Mouse (Mus musculus): Measurements from ENCODE around the gene BC028528.
"Not testable (repeated sequence)": the region's sequence is repeated elsewhere in the genome, so short reads cannot be mapped to it uniquely, and the experiment has no call there.

The BC028528 gene

DNA sequence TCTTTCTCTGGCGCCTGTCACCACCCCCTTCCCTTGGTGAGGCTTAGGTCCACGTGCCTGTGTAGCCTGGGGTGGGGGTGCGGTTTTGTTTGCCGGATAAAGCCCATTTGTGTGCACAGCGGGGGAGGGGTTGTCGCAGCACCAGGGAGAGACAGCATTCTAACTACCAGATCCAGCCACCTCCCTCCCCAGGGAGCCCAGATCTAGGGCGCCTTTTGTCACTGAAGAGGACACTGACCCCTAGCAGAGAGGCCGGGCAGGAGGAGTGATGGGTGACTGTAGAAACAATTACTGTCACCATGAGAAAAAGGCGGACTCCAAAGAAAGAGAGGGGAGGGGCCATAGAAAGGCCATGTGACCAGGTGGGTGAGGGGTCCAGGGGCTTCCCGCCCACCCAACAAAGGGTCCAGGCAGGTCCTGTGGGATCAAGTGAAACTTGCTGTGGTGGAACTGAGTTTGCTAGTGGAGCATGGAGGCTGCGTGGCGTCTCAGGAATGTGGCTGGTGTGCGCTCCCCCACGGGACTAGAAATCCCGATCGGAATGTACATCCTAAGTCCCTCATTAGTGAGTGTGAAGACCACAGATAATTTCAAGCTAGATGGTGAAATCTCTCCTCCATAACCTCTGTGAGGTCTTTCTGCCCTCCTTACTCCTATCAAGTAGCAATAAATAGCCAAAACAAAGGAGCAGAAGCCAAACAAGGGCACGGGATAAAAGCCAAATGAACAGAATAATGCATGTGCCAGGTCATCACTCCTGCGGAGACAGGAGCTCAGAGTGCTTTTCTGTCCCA lies 13.5 kb upstream of the BC028528 start:
- peak; percentile 76 for DNase-seq (ENCODE audit: low read depth, low spot score)

DNA sequence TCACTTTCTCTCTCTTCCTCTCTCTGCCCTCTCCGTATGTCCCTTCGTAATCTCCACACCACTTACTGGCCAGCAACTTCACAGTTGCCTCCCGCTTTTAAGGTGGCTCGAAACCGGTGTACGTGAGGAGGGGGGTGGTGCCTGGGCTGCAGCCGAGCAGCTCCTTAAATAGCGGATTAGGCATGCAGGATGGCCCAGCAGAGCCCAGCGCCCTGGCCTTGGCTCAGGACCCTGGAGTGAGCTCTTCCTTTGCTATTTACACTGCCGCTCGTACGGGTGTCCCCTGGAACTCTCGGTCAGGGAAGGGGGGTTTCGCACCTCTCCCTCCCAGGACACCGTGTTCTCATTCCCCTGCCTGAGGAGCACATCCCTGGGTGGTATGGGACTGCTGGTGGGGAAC lies 12.8 kb upstream of the BC028528 start, which contains the start of gene Car14:
TSS of gene Car14 (minus strand) at position 124 of the 400 bp plus-strand sequence.
- peak; percentile 49 for DNase-seq (ENCODE audit: low read depth, low spot score)

DNA sequence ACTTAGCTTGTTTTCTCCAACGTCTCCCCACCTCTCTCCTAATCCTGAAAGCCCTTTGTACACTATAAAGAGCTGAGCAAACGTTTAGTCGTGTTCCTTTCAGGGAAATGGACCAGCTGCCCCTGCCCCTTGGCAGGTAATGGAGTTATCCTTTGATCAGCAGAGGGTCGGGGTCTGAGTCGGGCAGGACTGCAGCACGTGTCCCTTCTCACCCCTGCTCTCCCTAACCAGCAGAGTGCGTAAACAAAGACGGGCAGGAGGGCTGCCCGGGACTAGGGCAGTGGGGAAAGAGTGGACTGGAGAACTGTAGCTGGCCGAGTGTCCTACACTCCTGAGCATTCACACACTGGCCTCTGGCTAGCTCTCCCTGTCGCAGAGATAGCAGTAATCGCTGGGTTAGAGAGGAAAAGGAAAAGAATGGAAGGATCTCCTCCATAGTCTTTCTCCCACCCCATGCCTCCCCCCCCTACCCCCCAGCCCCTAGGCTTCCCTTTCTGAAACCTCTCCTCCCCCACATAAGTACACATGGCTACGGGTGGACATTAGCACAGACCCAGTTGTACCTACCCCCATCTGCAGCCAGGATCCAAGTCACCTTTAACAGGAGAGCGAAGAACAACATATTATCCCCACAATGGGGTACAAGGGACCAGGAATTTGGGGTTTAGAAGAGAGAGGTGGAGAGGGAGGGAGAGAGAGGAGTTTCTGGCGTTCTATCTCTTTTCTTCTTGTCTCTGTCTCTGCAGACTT lies 12.1 kb upstream of the BC028528 start:
- peak; percentile 39 for DNase-seq (ENCODE audit: low read depth, low spot score)

DNA sequence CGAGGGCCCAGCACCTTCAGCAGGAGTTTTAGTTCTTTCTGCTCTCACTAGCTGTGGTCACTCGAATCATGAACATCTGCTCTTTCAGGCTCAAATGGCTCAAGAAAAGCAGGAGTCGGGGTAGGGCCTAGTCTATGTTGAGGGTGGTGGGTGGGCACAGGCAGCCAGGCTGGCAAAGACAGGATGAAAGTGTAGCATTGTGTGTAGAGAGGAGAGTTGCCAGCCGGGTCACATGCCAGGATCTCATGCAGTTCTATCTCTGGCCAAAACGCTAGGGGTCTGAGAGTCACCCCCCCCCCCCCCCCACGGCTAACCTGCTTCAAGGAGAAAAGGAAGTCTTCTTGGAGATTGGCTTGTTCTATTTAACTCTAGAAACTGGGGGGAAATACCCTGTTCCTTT lies 10.8 kb upstream of the BC028528 start:
- no peak for DNase-seq (ENCODE audit: low read depth, low spot score)

DNA sequence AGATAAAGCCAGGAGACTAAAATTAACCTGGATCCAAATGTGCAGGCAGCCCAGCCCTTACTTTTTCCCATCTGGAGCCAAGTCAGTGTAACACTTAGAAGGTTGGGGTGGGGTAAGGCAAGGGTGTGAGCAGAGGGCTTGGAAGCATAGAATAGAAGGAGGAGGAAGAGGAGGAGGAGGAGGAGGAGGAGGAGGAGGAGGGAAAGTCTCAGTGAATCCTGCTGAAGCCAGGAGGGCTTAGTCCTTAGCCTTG lies 10.5 kb upstream of the BC028528 start:
- DNase-seq (ENCODE audit: low read depth, low spot score): no peak

DNA sequence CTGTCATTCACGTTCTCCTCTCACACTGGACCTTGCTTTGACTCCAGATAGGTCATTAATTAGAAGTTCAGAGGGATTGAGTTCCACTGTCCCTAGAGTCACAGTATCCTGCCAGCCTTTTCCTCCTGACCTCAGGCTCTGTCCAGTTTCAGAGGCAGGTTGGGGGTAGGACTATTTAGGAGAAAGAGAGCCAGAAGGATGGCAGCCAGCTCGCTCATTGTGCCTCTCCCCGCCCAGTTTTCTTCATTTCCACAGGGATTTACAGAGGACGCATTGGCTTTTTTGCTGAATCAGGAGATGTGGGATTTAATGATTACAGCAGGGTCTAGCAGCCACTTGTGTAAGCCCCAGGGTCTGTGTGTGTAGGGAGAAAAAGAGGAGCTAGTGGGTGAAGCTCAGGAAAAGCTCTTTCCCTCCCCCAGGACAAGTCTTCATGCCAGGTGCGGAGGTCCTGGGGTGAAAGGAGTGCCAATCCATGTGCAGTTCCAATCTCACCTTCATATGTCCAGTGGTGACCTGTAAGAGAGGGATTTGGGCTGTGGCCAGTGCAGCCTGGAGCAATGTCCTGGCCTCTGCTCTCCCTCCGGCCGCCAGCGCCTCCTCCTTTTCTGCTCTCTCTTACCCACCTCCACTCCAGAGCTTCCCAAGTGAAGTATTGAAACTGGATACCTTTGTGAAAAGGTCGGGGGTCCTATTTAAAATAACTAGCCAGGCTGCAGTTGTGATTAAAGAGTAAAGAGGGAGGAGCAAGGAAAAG lies 10.0 kb upstream of the BC028528 start:
- no peak for DNase-seq (ENCODE audit: low read depth, low spot score)

DNA sequence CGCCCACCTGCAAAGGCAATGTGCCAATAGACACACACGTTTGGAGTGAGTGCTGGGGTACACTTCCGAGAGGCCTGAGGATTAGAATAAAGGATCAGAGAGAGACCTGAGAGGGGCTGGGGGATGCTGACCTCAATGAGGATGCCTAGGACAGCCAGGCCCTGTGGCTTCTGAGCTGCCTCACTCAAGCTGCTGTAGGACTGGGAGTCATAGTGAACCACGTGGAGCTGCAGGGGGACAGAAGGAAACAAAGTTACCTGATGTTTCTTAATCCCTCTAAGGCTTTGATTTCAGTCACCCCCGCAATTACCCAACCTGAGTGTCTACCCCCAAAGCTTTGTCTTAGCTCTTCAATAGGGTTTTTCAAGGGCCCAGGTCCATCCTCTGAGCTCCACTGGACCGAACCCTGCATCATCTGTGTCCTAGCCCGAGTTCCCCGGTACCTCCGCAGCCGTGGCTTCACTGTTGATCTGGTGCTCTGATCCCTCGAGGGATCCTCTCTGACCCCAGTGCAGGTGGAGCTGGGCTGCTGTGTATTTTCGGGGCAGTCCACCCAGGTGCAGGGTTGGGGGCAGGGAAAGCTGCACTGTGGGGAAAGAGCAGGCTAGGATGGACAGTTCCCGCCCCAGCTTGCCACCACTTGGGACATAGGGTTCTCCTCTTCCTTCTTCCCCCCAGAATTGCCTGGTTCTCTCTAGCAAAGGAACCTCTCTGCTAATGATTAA lies 8.2 kb upstream of the BC028528 start:
- DNase-seq (ENCODE audit: low read depth, low spot score): no peak

DNA sequence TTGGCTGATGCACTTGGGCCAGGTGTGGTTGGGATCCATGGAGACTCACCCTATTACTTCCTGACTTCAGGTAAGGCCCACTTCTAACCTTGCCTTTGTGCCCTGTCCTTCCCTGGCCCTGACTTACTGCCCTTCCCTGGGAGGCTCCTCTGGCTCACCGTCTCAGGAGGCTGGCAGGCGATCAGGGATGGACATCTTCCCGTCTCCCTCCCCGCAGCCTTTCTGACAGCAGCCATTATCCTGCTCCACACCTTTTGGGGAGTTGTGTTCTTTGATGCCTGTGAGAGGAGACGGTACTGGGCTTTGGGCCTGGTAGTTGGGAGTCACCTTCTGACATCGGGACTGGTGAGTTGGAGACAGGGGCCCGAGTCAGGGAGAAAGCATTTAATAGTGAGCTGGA lies 3.7 kb upstream of the BC028528 start:
- not testable (repeated sequence) for DNase-seq (ENCODE audit: low read depth, low spot score)

DNA sequence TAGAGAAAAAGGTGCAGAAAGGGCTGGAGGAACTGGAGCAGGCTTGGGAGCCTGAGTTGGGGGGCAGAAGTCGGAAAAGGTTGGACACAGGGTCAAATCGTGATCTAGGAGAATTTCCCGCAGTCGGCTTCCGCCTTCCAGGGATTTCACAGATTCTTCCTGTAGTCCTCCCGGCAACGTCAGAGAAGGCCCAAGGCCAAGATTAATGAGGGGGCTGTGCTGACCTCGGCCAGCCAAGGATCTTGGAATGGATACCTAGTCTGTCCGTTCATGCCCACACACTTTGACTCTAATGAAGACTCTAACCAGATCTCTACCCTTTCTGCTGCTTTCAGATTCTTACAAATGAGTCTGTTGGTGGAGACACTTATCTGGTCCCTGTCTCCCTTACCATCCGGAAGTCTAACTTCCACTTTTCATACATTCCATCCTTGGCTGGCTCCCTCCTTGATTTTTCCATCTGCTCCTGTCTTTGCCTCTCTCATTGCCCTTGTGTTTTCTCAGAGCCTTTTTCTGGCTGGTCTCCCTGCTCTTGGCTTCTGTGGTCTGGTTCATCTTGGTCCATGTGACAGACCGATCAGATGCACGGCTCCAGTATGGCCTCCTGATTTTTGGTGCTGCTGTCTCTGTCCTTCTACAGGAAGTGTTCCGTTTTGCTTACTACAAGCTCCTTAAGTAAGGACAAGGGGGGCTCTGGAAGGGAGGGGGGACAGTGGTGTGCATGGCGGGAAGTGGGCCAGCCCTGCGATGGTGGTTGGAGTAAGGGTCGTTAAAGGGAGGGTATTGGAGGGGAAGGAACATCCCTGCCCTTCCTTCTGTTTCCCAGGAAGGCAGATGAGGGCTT lies 2.7 kb upstream of the BC028528 start:
- no peak for DNase-seq (ENCODE audit: low read depth, low spot score)

DNA sequence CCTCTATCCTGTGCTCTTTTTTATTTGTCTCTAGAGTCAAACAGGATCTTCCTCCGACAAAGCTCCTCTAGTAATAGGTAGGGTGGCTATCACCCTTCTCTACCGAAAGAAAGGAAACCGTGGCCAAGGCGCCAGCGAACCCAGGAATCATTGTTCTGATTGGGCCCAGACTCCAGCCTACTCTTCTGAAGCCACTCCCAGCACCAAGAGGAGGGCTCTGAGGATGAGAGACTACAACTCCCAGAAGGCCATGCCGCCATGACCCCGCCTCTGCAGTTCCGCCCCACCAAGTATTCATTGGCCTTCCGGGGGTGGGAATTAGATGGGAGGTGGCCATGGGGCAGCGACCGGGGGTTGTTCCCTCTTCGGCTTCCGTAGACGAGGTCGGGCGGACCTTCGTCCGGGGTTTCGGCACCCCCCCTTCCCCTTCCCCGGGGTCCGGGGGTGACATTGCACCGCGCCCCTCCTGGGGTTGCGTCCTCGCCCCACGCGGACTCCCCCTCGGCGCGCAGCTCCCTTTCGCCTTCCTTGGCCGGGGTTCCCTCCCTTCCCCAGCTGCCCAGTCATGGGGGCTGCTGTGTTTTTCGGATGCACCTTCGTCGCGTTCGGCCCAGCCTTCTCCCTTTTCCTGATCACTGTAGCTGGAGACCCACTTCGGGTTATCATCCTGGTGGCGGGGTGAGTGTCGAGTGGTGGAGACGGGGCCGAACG lies 2.0 kb upstream of the BC028528 start, which contains the start of gene Aph1a:
TSS of gene Aph1a (plus strand) at position 364 of the 711 bp plus-strand sequence.
- DNase-seq (ENCODE audit: low read depth, low spot score): peak; percentile 96

DNA sequence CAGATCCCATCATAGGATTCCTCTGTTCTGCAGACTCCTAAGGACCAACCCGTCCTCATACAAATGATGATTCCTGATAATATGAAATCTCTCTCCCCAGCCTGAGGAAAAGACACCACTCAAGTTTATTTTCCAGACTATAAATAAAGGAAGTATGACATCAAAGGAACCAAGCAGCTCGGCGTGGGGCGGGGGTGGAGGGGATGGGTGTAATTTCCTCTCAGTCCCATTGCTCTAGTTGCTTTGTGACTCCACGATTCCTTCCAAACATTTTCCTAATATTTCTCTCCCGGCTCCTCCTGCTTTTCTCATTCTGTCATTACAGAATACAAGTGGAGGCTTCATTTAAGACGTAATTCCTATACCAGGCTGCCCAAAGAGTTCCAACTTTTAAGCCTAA lies 1.3 kb upstream of the BC028528 start:
- DNase-seq (ENCODE audit: low read depth, low spot score): no peak

DNA sequence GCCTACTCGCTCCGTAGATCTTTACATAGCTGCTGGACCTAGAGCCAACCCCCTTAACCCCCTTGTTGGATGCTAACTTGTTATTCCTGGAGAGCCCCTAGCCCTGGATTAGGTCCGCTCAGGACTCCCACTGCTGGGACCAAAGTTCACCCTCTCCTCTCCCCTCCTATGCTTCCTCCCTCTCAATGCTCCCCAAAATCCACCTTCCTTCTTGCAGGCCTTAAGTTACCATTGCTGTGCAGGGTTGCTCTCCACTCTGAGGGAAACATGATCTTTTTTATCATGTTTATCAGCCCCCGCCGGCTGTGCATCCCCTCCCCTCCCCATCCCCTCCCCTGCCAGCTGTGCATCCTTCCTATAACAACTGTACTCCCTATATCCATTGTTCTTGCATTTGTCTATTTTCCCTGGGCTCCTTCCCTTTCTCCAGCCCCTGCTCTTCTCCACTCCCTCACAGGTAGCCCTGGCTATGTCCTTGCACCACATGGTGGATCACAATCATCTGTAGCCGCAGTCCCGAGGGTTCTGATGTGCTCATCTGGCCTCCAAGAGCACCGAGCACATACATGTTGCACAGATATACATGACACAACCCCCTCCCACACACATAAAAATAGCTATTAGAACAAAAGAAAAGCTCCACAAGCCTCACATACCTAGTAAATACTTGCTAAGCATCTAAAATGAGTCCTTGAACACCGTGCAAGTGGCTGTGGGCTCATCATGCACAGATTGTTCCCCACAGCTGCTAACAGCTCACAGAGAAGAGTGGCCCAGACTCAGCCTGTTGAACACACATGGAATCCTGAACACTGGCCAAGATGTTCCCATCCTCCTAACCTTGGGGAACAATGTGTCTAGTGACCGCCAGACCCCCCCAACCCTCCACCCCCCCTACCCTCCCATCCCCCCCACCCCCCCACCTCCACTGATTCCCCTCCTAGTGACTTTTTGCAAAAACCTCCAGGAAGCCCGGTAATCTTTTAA lies 554 bp upstream of the BC028528 start:
- no peak for DNase-seq (ENCODE audit: low read depth, low spot score)

DNA sequence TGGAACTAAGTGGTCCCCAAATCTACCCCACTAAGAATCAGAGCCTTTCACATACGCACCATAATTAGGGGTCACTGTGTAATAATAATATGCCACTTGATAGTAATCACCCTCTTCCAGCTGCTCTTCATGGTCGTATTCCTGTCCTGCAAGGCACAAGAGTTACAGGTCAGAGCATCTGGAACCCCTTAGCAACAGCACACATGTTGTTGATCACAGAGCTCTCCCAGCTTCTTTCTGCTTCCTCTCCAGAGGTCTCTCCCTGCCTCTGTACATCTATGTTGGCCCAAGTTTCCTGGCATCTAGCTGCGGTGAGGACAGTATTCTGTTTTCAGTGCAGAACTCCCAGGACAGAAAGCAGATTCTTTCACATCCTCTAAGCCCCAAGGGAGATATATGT lies 2.1 kb downstream of the BC028528 start:
- peak; percentile 63 for DNase-seq (ENCODE audit: low read depth, low spot score)

DNA sequence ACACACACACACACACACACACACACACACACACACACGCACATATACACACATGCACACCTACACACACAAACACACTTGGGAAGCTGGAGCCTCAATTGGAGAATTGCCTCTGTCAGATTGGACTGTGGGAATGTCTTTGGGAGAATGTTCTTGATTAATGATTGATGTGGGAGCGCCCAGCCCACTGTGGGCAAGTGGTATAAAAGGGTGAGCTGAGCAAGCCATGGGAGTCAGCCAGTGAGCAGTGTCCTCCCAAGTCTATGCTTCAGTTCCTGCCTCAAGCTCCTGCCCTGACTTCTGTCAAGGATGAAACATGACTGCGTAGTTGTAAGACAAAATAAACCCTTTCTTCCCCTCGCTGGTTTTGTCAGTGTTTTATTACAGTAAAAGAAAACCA lies 4.2 kb downstream of the BC028528 start:
- DNase-seq (ENCODE audit: low read depth, low spot score): no peak

DNA sequence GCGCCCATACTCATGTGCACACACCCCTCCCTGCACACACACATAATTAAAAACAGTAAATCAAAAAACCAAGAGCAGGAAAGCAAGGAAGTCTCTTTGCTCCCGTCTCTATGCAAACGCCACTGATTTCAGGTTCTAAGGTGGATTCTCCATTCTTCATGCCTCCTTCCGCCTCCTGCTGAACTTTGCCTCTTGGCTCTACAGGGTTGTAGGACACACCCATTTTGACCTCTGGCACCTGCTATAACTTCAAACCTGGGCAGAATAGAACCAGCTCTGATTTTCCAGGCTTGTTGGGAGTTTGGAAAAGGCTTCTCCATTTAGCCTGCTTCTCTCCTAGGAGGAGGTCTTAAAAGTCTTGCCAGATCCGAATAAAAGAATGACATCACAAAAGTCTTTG lies 7.4 kb downstream of the BC028528 start:
- no peak for DNase-seq (ENCODE audit: low read depth, low spot score)

DNA sequence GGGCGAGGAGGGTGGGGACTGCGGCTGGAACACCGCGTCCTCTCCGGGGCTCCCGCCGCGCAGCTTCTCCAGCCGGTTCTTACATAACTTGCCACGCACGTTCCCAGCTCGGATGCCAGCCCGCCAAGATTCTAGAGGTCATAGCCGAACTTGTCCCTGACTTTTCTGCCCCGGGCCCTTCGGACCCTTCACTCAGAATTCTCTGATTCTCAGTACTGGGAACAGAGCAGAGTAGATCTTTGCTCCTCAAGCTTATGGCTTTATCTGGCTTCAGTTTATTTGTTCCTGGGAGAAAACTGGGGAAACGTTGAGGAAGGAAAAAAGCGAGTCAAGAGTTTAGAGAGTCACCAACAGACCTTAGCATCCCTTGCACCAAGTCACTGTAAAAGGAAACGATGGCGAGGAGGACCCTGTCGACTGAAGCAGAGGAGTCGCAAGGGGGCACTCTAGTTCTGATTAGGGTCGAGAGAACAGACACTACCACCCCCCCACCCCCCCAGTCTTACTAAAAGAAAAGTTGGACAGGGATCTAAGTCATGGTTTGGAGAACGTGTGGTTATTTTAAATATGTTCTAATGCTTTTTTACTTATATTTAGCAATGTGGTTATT lies 8.9 kb downstream of the BC028528 start:
- peak; percentile 41 for DNase-seq (ENCODE audit: low read depth, low spot score)

DNA sequence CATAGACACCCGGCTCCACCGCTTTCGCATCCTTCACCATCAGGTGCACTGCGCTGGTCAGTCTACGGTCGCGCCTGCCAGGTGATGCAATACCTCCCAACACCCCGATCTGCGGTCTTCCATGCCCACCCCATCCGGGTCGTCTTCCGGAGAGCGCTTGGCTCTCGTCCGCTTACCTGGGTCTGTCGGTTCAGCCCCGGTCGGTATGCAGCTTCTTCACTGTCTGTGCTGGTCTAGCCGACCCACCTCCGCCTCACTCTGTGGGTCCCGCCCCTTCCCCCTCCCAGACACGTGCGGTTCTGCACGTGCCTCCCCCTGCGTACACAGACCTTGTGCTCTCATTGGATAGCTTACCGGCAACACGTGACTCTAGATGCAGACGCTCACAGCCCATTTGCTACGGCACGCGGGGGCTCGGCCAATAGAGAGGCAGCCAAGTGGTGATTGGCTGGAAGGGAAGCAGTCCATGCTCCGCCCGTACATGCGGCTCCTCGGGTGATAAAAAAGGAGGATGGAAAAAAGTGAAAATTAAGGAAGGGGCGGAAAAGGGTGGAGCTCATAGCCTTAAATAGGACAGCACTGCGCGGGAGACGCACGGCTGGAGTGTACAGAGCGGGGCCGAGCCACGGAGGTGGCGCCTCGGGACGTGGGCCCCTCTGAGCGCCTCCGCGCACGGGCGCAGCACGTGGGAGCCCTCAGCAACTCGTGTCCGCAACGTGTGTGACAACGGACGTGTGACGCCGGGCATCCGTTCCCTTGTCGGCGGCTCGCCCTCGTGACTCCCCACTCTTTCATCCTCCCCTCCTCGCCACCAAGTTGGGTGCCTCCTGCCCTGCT lies 9.6 kb downstream of the BC028528 start, which contains the start of gene Ciart:
TSS of gene Ciart (minus strand) at position 273 of the 837 bp plus-strand sequence.
- DNase-seq (ENCODE audit: low read depth, low spot score): peak; percentile 97

DNA sequence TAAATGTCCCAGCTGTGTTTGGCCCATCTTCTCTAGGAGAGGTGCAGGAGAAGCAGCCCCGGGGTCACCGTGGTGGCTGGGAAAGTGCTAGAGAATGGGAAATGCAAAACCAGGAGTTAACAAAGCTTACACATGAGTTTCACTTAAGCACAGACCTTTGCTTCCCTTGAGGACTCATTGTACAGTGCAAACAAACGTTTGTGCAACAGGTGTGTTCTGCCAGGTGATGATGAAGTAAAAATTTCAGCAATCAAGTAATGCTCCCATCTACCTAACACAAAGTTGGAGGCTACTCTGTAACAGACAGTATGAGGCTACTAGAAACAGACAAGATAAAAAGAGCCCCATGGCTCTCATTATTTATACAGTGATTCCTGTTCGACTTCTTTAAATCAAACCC lies 12.7 kb downstream of the BC028528 start:
- DNase-seq (ENCODE audit: low read depth, low spot score): no peak
